In the genomic region with DNA sequence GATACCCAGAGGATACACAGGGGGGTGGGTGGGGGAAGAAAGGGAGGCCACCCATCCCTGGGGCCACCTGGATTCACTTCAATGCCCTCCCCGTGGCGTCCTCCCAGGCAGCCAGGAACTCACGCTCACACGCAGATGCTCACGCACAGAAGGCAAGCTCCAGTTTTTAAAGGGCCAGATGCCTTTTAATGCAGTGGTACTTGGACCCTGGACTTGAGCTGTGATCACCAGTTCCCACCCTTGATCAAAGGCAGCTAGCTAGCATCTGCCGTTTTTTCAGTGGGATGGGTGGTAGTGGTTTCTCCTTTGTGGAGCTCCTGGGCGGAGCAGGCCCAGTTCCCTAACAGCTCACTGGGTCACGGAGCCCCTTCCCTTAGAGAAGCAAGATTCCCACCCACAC, we compare ENCODE assay signal across 8 mouse cellular contexts. TPM values are rescaled to one million over a fixed set of nuclear protein-coding genes. Genes with fewer than 3 reads are reported as not detected.
DNase-seq lines count a peak whose midpoint lies in the region; ATAC-seq and TF ChIP-seq lines count a peak whose summit lies in the region.

No protein-coding gene starts in this region.

- peak overlapping the region; percentile 60; the same call in 1 of the 2 replicates for H3K4me3 ChIP-seq in kidney, adult 2 months (ENCODE audit: insufficient read depth, low read depth, low read length)
- H3K4me3 ChIP-seq in forebrain, embryonic 12.5 days (replicated peaks): peak overlapping the region; percentile 55
- H3K4me3 ChIP-seq in intestine, embryonic 16.5 days (ENCODE audit: low read length): peak overlapping the region; percentile 53
- H3K4me3 ChIP-seq in liver, embryonic 15.5 days (replicated peaks): peak overlapping the region; percentile 50

- H3K4me2 ChIP-seq in forebrain, embryonic 12.5 days: peak overlapping the region; percentile 64
- H3K4me2 ChIP-seq in intestine, embryonic 16.5 days (ENCODE audit: low read depth, low read length): peak overlapping the region; percentile 85
- H3K4me2 ChIP-seq in liver, embryonic 15.5 days: peak overlapping the region; percentile 97

- no peaks in the 10 kb centered on the region for H3K36me3 ChIP-seq in kidney, adult 2 months (ENCODE audit: control insufficient read depth, insufficient read depth, low read length)
- H3K36me3 ChIP-seq in forebrain, embryonic 12.5 days (replicated peaks): peaks cover 54% of the 10 kb centered on the region
- peaks cover 26% of the 10 kb centered on the region for H3K36me3 ChIP-seq in intestine, embryonic 16.5 days (ENCODE audit: control insufficient read depth, insufficient read depth, low read length)
- H3K36me3 ChIP-seq in liver, embryonic 15.5 days (replicated peaks): peaks cover 48% of the 10 kb centered on the region

- no peak for TF ChIP-seq CTCF in kidney, adult 2 months (conservative IDR thresholded peaks at IDR 0.05; ENCODE audit: insufficient read depth, insufficient read length, low read depth, low read length)

- no peak for TF ChIP-seq POLR2A in kidney, adult 2 months (IDR thresholded peaks at IDR 0.05; ENCODE audit: low read depth, low read length)

- H3K9ac ChIP-seq in forebrain, embryonic 12.5 days: peak overlapping the region; percentile 53
- peak overlapping the region; percentile 66 for H3K9ac ChIP-seq in intestine, embryonic 16.5 days (ENCODE audit: low read depth, low read length)
- peak overlapping the region; percentile 60; the same call in 1 of the 2 replicates for H3K9ac ChIP-seq in liver, embryonic 15.5 days

- 21% methylated on average over 8 of the region's 8 CpGs for WGBS in kidney, adult 2 months
- 9% methylated on average over 8 of the region's 8 CpGs for WGBS in forebrain, embryonic 12.5 days
- WGBS in intestine, embryonic 16.5 days: 19% methylated on average over 8 of the region's 8 CpGs
- WGBS in liver, embryonic 15.5 days (ENCODE audit: insufficient replicate concordance): 35% methylated on average over 8 of the region's 8 CpGs

- H3K27me3 ChIP-seq in kidney, adult 2 months (replicated peaks; ENCODE audit: control insufficient read depth, insufficient read depth, low read length): no peaks in the 10 kb centered on the region
- no peaks in the 10 kb centered on the region for H3K27me3 ChIP-seq in forebrain, embryonic 12.5 days
- no peaks in the 10 kb centered on the region for H3K27me3 ChIP-seq in intestine, embryonic 16.5 days (replicated peaks; ENCODE audit: control insufficient read depth, insufficient read depth, low read length)
- no peaks in the 10 kb centered on the region for H3K27me3 ChIP-seq in liver, embryonic 15.5 days

- no peaks in the 10 kb centered on the region for H3K9me3 ChIP-seq in forebrain, embryonic 12.5 days
- no peaks in the 10 kb centered on the region for H3K9me3 ChIP-seq in intestine, embryonic 16.5 days (ENCODE audit: control insufficient read depth, low read length)
- H3K9me3 ChIP-seq in liver, embryonic 15.5 days (replicated peaks): no peaks in the 10 kb centered on the region

- peak; percentile 14; the same call in 1 of the 2 replicates for ATAC-seq in forebrain, embryonic 12.5 days (ENCODE audit: low FRiP score)
- ATAC-seq in intestine, embryonic 16.5 days: no peak
- no peak for ATAC-seq in liver, embryonic 15.5 days (ENCODE audit: insufficient read depth)

- no peak overlapping the region for H3K27ac ChIP-seq in kidney, adult 2 months (ENCODE audit: insufficient read depth, low read depth, low read length)
- peak overlapping the region; percentile 81 for H3K27ac ChIP-seq in forebrain, embryonic 12.5 days
- peak overlapping the region; percentile 5 for H3K27ac ChIP-seq in intestine, embryonic 16.5 days (ENCODE audit: low read length)
- H3K27ac ChIP-seq in liver, embryonic 15.5 days (replicated peaks): peak overlapping the region; percentile 63

- DNase-seq in kidney, adult 2 months: peak; percentile 56
- no peak for DNase-seq in kidney, adult 18-20 months
- DNase-seq in adrenal gland, postnatal 36 days: peak; percentile 72 to 77
- peak; percentile 47 for DNase-seq in right cerebral cortex, postnatal 4 days
- no peak for DNase-seq in yolk sac, embryonic 10.5 days (ENCODE audit: low spot score)

- H3K4me1 ChIP-seq in kidney, adult 2 months (ENCODE audit: control insufficient read depth, insufficient read depth, low read length): peaks cover 36% of the 10 kb centered on the region
- H3K4me1 ChIP-seq in forebrain, embryonic 12.5 days: peaks cover 59% of the 10 kb centered on the region
- peaks cover 40% of the 10 kb centered on the region for H3K4me1 ChIP-seq in intestine, embryonic 16.5 days (ENCODE audit: control insufficient read depth, insufficient read depth, low read length)
- H3K4me1 ChIP-seq in liver, embryonic 15.5 days (replicated peaks): peaks cover 72% of the 10 kb centered on the region

RNA-seq across cellular contexts. Expression of a gene that starts 3.2 kb away (rescaled TPM):
- polyA plus RNA-seq in kidney, adult 2 months (2012; rRNA removed): 45.5 and 51.0 TPM in 2 replicates
- total RNA-seq in adrenal gland, postnatal 36 days (2021): 100 to 1,000 TPM; 110 to 120 TPM
- polyA plus RNA-seq in forebrain, embryonic 12.5 days (2016; fragmentation: Nextera tagmentation; extraction: Ambion mirVana): 57.4 and 60.9 TPM in 2 replicates
- 34.6 and 37.7 TPM in 2 replicates for polyA plus RNA-seq in intestine, embryonic 16.5 days (2015; fragmentation: Nextera tagmentation; extraction: Ambion mirVana)
- polyA plus RNA-seq in liver, embryonic 15.5 days (2015; fragmentation: Nextera tagmentation; extraction: Ambion mirVana): 18.7 and 20.5 TPM in 2 replicates

RNA-seq across cellular contexts. Expression of a gene that starts 5.2 kb away (rescaled TPM):
- 0.98 and 1.3 TPM in 2 replicates for polyA plus RNA-seq in kidney, adult 2 months (2012; rRNA removed)
- 1 to 10 TPM in 1 of 2 experiments, under 1 TPM in 1; 0.70 to 1.3 TPM for total RNA-seq in adrenal gland, postnatal 36 days (2021)
- 20.5 and 22.5 TPM in 2 replicates for polyA plus RNA-seq in forebrain, embryonic 12.5 days (2016; fragmentation: Nextera tagmentation; extraction: Ambion mirVana)
- polyA plus RNA-seq in intestine, embryonic 16.5 days (2015; fragmentation: Nextera tagmentation; extraction: Ambion mirVana): 3.2 and 4.0 TPM in 2 replicates
- not detected in 2 replicates for polyA plus RNA-seq in liver, embryonic 15.5 days (2015; fragmentation: Nextera tagmentation; extraction: Ambion mirVana)

RNA-seq across cellular contexts. Expression of a gene that starts 9.4 kb away (rescaled TPM):
- 4.5 and 5.2 TPM in 2 replicates for polyA plus RNA-seq in kidney, adult 2 months (2012; rRNA removed)
- total RNA-seq in adrenal gland, postnatal 36 days (2021): 1 to 10 TPM; 1.5 to 2.3 TPM
- 16.9 and 18.8 TPM in 2 replicates for polyA plus RNA-seq in forebrain, embryonic 12.5 days (2016; fragmentation: Nextera tagmentation; extraction: Ambion mirVana)
- polyA plus RNA-seq in intestine, embryonic 16.5 days (2015; fragmentation: Nextera tagmentation; extraction: Ambion mirVana): 7.3 and 8.0 TPM in 2 replicates
- polyA plus RNA-seq in liver, embryonic 15.5 days (2015; fragmentation: Nextera tagmentation; extraction: Ambion mirVana): 10.3 and 10.7 TPM in 2 replicates

RNA-seq across cellular contexts. Expression of a gene that starts 12.7 kb away (rescaled TPM):
- 423 and 734 TPM in 2 replicates for polyA plus RNA-seq in kidney, adult 2 months (2012; rRNA removed)
- total RNA-seq in adrenal gland, postnatal 36 days (2021): 1,000 to 10,000 TPM; 1,094 to 1,114 TPM
- 950 and 986 TPM in 2 replicates for polyA plus RNA-seq in forebrain, embryonic 12.5 days (2016; fragmentation: Nextera tagmentation; extraction: Ambion mirVana)
- 1,164 and 1,258 TPM in 2 replicates for polyA plus RNA-seq in intestine, embryonic 16.5 days (2015; fragmentation: Nextera tagmentation; extraction: Ambion mirVana)
- 591 and 741 TPM in 2 replicates for polyA plus RNA-seq in liver, embryonic 15.5 days (2015; fragmentation: Nextera tagmentation; extraction: Ambion mirVana)

RNA-seq across cellular contexts. Expression of a gene that starts 20.5 kb away (rescaled TPM):
- 51.7 and 58.4 TPM in 2 replicates for polyA plus RNA-seq in kidney, adult 2 months (2012; rRNA removed)
- total RNA-seq in adrenal gland, postnatal 36 days (2021): 10 to 100 TPM; 24.9 to 46.7 TPM
- polyA plus RNA-seq in forebrain, embryonic 12.5 days (2016; fragmentation: Nextera tagmentation; extraction: Ambion mirVana): 47.0 and 50.0 TPM in 2 replicates
- polyA plus RNA-seq in intestine, embryonic 16.5 days (2015; fragmentation: Nextera tagmentation; extraction: Ambion mirVana): 47.5 and 48.2 TPM in 2 replicates
- 15.0 and 15.7 TPM in 2 replicates for polyA plus RNA-seq in liver, embryonic 15.5 days (2015; fragmentation: Nextera tagmentation; extraction: Ambion mirVana)

Comparison
In these comparisons a context has a peak if more than half of its experiments do, and no peak if none do; other contexts are left out.
1. DNase-seq: peak in kidney, adult 2 months (single experiment), adrenal gland, postnatal 36 days (2 of 2) and right cerebral cortex, postnatal 4 days (single experiment); none in kidney, adult 18-20 months (single experiment) and yolk sac, embryonic 10.5 days (single experiment).
2. Peak in every context shown above with its lines, with median percentiles within 50 percentile points of each other: H3K4me3 ChIP-seq, H3K4me2 ChIP-seq and H3K9ac ChIP-seq.